Mouse (Mus musculus): ENCODE data around the gene Ajuba.

DNA sequence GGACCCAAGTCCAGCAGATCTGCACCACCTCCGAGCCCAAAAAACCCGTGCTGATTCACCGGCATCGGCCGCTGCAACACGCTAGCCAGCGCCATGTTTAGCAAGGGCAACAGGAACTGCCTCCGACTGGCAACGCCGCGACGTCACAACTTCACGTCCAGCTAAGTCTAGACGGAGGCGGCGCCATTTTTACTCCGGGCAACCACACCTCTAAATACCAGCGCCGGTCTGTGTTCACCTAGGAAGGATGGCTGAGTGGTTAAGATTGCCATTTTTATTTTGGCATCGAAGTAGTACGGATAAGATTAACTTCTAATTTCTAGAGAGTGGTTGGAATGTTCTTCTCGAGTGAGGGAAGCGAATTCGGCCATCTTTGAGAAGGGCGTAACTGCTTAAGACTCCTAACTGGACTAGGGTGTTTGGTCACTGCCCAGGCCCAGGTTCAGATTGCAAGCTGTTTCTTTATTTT is 40.6 kb upstream of the Ajuba start, which contains the start of gene Psmb5:
- TF ChIP-seq GATA1 (IDR thresholded peaks at IDR 0.05; ENCODE audit: borderline replicate concordance, low read length) (no peak), FLI1 (IDR thresholded peaks at IDR 0.05; ENCODE audit: low read length) (no peak)
